Mouse (Mus musculus): Measurements from ENCODE around the gene Nkx1-1.

DNA sequence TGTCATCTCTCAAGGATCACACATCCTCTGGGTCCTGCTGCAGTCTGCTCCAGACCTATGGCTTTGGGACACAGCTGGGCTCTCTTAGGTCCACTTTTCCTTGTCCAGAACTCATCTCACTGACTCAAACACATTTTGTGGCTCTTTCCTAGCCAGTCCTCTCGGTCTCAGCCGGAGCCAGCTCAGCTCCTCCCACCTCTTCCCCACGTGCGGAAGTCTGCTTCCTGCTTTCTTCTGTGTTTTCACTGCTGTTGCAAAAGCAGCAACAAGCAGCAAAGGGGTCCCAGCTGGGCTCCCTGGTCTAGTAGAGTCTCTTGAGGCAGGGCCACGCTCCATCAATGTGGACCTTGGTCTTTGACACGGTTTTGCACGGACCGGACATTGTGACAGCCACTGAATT lies 22.0 kb upstream of the Nkx1-1 start:
- TF ChIP-seq CHD2 (IDR thresholded peaks at IDR 0.05; ENCODE audit: low read depth, low read length) = no peak
- TF ChIP-seq HCFC1 (IDR thresholded peaks at IDR 0.05; ENCODE audit: borderline replicate concordance, insufficient read depth, low read length) = no peak
- TF ChIP-seq ZNF384 (IDR thresholded peaks at IDR 0.05; ENCODE audit: low read depth, low read length) = no peak
- no peak for TF ChIP-seq ZC3H11A (IDR thresholded peaks at IDR 0.05; ENCODE audit: borderline replicate concordance, low read depth, low read length)
- TF ChIP-seq MAFK (IDR thresholded peaks at IDR 0.05; ENCODE audit: insufficient read depth, low read depth, low read length) = no peak

All from ES-E14 (cell line).